Mouse (Mus musculus) G1E (cell line): ENCODE data around the gene Olfr1043.
"Not testable (repeated sequence)": the region's sequence is repeated elsewhere in the genome, so short reads cannot be mapped to it uniquely, and the experiment has no call there.

Experiments used
- CTCF ChIP-seq: IDR thresholded peaks from 2 replicates; pipeline ENCODE4 v1.5.1; 2012; ENCODE audit warnings: low read depth, low read length, inconsistent platforms, mixed read lengths
- GATA1 ChIP-seq: IDR thresholded peaks from 2 replicates; pipeline ENCODE4 v1.6.1; 2012; ENCODE audit warnings: borderline replicate concordance, low read length, inconsistent platforms, mixed read lengths
- GATA2 ChIP-seq: IDR thresholded peaks from 2 replicates; pipeline ENCODE4 v1.6.1; 2012; ENCODE audit warnings: low read depth, low read length, inconsistent platforms, borderline replicate concordance
- POLR2AphosphoS5 ChIP-seq: IDR thresholded peaks from 2 replicates; pipeline ENCODE4 v1.6.1; 2012; ENCODE audit warnings: low read depth, low read length, inconsistent platforms; ENCODE audit not compliant: insufficient replicate concordance
- TAL1 ChIP-seq: conservative IDR thresholded peaks from 2 replicates; pipeline ENCODE4 v1.6.1; 2012; ENCODE audit warnings: low read depth, low read length, inconsistent platforms, mixed read lengths

- not testable (repeated sequence) for TF ChIP-seq CTCF, GATA1, TAL1, POLR2AphosphoS5, GATA2
These were observed 8.1 kb upstream of the Olfr1043 start for GRCm38 (mm10) chr2:86175422-86175821.
